Mouse (Mus musculus) adrenal gland, postnatal 25 days (tissue): ENCODE results near the gene Spats1. TPM values are rescaled to one million over a fixed set of nuclear protein-coding genes. Genes with fewer than 3 reads are reported as not detected.
"Not testable (repeated sequence)": the region's sequence is repeated elsewhere in the genome, so short reads cannot be mapped to it uniquely, and the experiment has no call there.

ENCODE experiments used
- DNase-seq: peaks from one replicate; pipeline ENCODE4 v3.0.0; 2021; ENCODE audit warnings: mixed read lengths
- total RNA-seq: library from RNA; stranded (reverse); gene quantifications from 2 replicates; pipeline ENCODE4 v1.2.3, GENCODE M21; 2021

The Spats1 gene
- total RNA-seq, 1 experiment from 2014 or later: 0.24 TPM

DNA sequence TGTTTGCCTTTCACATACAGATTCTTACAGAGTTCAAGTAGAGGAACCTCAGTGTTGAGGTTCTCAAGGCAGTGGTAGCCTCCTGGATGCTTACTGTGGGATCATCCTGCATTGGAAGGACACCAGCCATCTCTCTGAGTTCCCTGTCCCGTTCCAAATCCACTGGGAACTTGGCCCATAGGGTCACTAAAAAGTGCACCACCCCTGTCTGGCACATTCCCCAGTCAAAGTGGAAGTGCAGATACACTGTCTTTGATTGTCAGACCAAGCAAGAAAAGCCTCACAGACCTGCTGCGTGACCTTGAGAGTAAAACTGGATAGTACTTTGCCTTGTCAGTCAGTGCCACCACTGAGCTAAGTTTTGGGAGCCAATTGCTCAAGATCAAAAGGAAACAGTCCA is 28.2 kb downstream of the Spats1 start:
- no peak for DNase-seq

DNA sequence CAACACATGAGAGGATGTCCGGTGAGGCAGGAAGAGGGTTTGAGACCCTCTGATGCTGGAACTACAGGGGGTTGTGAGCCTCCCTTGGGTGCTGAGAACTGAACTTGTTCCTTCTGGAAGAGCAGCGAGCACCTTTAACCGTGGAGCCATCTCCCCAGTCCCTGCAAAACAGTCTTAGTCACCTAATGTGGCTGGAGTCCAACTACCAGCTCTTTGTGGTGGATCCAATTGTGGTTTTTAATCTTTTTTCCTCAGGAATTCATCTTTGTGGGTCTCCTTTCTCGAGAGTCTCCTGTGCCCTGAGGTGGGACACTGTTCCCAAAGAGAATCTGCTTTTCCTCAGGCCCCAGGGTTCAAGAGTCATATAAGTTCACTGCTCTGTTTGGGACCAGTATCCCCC is 29.3 kb downstream of the Spats1 start:
- no peak for DNase-seq

DNA sequence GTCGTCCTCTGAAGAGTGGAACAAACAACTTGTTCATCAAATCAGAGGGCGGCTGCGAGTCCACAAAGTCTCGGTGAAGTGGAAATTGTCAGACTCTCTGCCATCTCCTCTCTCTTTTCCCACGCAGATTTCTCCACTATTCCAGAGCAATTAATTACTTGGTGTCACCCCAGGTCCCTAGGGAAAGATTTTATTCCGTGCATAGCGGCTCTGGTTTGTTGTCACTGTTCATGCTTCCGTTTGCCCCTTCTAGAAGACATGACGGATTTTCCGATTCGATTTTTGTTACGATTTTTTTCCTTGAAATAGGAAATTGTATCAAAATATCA is 41.0 kb downstream of the Spats1 start:
- DNase-seq: no peak

DNA sequence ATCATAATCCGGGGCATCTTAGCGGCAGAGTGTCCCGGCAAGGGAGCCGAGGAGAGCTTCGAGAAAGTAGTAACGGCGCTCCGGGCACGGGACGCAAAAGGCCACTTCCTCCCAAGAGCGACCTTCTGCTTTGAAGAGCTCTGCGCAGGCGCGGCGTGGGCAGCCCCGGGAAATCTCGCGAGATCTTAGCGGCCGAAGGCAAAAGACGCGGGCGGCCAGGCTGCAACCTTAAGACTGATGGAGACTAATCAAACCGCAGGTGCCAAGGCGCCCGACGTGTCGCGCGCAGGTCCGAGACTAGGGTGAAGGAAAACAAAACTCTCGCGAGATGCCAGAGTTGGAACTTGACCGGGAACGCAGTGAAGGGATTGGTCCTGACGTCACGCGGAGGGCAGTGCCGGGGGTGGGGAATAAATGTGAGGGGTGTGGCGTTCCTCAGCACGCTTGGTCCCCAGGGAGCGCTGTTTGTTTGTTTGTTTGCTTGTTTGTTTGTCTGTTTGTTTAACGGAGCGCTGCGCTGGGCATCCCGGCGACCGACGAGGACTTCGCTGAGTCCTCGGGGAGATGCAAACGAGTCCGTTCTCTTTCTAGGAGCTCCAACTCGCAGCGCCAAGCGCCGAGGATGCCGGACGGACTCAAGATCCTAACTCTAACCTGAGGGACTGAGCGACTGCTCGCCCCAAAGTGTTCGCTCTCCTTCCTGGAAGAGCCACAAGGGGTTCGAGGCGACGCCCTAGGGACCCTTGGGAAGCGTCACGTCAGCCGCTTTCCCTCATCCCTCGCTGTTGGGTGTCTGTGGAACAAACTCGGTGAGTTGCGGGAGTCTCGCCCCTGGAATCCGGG is 41.6 kb downstream of the Spats1 start, which contains the start of gene Cdc5l:
TSS of gene Cdc5l (minus strand) at position 319 of the 843 bp plus-strand sequence.
- peak; percentile 96 for DNase-seq

DNA sequence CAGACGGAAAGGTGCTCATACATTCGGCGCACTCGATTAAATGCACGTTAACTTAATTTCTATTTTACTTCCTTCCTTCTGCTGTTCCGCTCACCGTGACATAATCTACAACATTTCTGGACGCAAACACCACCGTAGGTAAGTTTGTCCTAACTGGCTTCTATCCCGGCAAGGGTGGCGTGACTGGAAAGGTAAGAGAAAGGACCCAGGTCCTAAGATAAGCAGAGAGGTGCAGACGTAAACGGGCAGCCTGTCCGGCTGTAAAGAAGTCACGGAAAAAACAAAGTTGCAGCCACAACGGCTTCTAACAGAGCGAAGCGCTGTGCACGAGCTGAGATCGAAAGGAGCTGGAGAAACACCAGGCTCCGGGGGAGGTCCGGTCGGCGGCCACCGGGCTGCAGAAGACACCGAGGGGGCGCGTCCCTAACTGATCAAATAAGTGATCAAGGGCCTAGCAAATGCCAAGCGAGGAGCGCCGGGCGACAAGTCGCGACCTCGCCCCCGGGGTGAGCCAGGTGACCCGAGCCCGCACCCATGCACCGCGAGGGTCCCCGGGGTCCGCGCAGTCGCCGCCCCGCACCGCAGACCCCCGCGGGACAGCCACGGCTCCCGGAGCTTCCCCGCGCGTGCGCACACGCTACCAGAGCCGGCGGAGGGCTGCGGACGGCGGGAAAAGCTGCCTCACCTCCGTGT is 42.4 kb downstream of the Spats1 start:
- DNase-seq: no peak

DNA sequence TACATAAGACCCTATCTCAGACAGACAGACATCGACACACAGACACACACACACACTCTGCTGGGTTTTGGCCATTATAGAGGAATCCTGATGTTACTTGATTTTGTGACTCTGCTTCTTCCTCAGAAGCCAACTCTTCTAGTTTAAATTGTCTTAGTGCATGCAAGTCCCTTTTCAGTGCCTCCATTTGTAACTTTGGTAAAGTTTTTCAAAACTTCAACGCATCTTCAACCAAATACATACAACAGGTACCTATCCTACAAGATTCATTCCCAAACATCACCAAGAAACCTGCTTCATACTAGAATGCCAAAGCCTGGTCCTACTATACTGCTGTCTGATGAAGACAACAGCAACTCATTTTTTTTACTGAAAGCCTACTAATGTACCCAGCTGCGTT is 43.2 kb downstream of the Spats1 start:
- DNase-seq: no peak

DNA sequence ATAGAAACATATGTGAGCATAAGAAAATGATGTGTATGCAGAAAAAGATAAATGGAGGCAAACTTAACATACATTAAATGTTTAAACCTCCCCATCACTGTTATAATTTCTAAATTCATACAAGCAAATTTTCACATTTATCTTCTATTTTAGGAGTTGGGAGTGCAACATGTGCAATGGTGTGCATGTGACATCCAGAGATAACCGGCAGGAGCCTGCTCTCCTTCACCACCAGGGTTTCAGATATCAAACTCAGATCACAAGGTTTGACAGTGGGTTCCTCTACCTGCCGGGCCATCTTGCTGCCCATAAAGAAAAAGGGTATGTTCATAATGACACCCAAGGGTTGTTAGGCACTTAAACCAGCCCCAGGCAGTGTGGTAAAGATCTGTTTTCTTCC is 57.8 kb downstream of the Spats1 start:
- DNase-seq: no peak

DNA sequence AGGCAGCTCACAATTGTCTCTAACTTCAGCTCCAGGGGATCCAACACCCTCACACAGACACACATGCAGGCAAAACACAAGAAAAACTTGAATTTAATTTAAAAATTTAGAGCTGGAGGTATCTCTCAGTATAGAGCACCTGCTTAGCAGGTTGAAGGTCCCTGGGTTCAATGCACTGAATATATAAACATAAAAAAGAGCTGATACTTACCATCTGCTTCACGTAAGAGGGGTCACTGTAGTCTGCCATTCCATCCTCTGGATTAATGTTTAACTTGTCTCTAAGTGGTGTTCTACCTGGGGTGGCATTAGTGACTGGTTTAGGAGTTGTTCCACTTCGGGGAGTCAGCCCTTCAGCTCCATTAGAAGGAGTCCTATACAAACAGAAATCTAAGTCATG is 63.6 kb downstream of the Spats1 start:
- DNase-seq: not testable (repeated sequence)

DNA sequence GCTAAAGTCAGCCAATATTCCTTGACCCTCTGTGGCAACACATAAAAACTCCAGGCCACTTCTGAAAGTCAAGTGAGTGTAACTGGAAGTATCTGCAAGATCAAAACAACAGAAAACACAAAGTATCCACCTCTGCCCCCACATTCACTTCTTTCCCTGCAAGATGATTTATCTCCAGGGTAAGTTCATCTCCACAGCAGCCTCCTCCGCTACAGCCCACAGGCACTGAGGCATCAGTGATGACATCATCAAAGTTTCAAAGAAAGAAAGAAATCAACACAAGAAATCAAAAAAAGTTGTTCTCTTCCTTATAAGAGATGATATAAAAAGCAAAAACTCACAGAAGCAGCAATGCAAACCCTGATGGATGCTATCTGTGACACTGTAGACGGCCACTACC is 66.5 kb downstream of the Spats1 start:
- no peak for DNase-seq

DNA sequence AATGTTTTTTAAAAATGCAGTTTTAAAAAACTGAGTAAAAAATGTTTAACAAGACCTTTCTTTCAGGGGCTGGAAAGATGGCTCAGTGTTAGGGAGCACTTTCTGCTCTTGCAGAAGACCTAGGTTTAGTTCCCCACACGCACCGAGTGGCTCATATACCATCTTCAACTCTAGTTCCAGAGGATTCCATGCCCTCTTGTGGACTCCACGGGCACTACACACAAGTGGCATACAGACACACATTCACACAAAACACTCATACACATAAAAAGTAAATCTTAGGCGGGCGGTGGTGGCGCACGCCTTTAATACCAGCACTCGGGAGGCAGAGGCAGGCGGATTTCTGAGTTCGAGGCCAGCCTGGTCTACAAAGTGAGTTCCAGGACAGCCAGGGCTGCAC is 68.9 kb downstream of the Spats1 start:
- DNase-seq: no peak

DNA sequence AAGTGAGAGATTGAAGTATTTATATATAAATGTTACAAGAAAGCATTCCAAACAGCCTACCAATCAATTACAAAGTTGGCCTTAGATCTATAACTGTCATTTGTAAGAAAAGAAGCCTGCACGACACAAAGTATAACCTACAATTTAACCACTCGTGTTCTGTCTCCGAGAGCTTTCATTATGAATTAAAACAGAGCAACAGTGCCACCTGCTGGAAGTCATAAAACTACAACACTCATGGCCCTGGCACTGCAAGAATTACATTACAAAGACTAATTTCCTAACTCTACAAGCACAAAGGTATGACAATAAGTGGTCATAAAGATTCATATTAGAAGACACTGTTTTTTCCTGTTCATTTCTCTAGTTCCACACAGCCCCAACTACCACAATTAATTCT is 72.0 kb downstream of the Spats1 start:
- DNase-seq: no peak

DNA sequence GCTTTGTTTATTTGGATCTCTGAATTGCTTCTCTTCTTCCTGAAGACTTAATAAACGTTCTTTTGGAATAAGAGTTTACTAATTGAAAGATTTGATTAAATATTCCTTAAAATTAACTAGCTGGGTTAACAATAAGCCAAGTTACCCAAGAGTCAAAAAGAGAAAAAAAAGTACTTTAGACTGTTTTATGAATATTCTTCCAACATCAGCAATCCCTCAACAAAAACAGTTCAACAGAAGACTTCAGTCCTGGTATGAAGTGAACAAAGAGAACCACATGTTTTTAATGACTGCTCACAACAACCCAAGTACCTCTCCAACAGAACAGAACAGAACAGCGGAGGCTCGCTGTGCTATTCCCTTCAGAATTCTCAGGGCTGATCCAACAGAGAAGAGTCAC is 72.6 kb downstream of the Spats1 start:
- DNase-seq: no peak

DNA sequence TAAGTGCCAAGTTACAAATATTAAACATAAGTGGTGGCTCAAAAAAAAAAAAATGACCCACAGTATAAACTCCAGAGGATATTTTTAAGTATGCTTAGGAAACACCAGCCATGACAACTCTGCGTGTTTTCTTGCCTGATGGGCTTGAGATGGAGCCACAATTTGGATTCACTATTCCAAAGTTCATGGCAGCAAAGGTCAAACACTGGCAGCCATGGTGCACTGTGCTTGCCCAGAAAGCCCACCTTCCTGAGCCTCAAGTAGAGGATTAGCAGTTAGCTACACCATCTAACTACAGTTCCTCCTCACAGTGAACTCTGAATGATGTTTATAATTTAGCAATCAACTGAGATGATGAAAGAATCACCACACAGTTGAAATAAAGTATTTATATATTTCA is 73.1 kb downstream of the Spats1 start:
- no peak for DNase-seq

DNA sequence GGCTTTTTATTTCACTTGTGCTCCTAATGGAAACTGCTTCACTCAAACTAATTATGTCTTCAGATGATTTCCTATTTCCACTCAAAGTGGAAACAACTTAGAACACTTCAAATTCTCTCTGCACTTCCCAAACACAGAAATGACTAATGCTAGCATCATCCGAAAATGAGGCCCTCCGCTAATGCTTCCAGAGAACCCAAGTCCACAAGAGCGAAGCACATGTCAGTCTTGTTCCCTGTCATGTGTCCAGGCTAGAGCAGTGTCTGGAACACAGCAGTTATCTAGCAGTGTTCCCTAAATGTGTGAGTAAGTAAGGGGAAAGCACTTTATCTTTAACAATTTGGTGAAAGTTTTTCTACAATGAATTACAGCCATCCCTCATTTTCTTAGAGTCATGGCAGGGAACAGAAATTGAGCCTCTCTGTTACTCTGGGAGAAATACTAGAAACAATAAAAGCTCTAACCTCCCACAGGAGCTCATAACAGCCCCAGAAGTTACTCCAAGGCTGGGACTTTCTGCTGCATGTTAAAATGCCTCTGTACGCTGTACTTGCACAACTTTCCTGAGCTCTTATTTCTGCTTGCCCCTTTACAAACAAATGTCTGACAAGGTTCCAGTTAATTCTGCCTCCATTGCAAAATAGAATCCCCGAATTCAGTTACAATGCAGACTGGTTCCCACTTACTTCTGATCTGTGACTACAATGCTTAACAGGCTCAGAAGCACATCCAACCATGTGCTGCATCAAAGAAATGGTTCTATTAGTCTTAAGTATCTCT is 73.9 kb downstream of the Spats1 start:
- no peak for DNase-seq

DNA sequence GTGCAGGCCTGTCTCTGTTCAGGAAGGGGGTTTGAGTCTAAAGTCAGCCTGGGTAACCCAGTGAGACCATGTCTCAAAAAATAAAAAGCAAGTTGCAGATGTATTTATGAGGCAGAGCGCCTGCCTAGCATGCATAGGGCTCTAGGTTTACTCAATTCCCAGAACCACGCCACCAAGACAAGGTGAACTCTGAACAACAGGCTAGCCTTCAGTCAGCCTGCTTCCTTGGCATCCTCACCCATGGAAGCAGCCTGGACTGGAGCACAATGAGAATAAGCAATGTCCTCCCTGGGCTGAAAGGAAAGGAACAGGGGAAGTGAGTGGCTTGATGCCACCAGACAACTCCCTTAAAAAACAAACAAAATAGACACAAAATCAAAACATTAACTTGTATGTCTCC is 77.2 kb downstream of the Spats1 start:
- no peak for DNase-seq

DNA sequence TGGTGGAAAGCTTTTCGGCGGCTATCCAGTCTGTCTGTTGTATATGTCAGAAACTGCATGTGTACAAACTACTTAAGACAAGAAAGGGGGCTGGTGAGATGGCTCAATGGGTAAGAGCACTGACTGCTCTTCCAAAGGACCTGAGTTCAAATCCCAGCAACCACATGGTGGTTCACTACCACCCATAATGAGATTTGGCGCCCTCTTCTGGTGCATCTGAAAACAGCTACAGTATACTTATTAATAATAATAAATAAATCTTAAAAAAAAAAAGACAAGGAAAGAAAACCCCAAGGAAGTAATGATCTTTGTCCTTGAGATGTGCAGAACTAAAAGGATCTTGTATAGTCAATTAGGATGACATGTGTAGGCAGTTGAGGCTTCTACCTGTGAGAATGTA is 77.7 kb downstream of the Spats1 start:
- DNase-seq: no peak

DNA sequence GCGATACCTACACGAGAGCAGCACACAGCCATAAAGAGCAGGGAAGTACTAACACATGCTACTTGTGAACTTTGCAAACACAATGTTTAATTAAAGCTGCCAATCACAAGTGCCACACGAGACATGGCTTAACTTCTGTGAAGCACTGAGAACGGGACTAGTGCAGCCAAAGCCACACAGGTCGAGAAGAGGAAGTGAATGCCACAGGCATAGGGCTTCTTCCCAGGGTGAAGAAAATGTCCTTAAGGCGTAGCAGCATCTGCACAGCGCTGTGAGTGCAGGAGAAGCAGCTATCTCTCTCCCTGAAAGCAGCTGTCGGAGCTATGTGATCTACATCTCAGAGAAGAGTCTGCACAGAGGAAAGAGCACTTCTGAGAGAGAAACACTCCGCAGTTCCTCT is 80.6 kb downstream of the Spats1 start:
- DNase-seq: no peak

DNA sequence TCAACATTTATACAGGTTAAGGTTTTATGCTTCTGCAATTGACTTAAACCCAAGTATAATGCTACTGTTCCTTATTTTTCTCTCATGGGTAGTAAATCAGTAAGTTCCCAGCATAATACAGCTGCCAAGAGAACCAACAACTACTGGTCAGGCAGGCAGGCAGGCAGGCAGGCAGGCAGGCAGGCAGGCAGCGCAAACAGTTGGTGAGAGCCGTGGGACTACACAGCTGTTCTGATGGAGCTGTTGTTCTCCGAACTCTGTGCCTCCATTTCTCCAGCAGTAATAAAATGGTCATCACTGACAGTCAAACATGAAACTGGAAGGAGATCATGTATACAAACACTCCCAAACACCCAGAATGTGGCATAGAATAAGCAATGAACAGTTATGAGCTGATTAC is 81.5 kb downstream of the Spats1 start:
- no peak for DNase-seq

Other genes starting within 250 kb of the Spats1 start
- 42.3 and 44.1 TPM in 2 replicates for gene Cdc5l, start 41.7 kb downstream of the Spats1 start, total RNA-seq
- 17.1 and 19.6 TPM in 2 replicates for gene Aars2, start 31.4 kb upstream of the Spats1 start, total RNA-seq
- not detected in 2 replicates for gene Tcte1, start 48.0 kb upstream of the Spats1 start, total RNA-seq
- gene Tmem151b, start 74.3 kb upstream of the Spats1 start, total RNA-seq: 0.15 and 0.19 TPM in 2 replicates
- 3.1 and 3.6 TPM in 2 replicates for gene Nfkbie, start 80.3 kb upstream of the Spats1 start, total RNA-seq
- gene Slc35b2, start 88.5 kb upstream of the Spats1 start, total RNA-seq: 59.6 and 74.2 TPM in 2 replicates
- 1,940 and 2,378 TPM in 2 replicates for gene Hsp90ab1, start 97.9 kb upstream of the Spats1 start, total RNA-seq
- 151 and 173 TPM in 2 replicates for gene Slc29a1, start 124.2 kb upstream of the Spats1 start, total RNA-seq
- not detected in 2 replicates for gene Mymx, start 126.7 kb upstream of the Spats1 start, total RNA-seq
- gene Capn11, start 183.9 kb upstream of the Spats1 start, total RNA-seq: 0.46 TPM in 1 of 2 replicates, not detected in the other
- 101 and 124 TPM in 2 replicates for gene Mrpl14, start 210.9 kb upstream of the Spats1 start, total RNA-seq
- 51.6 TPM in 2 replicates for gene Tmem63b, start 211.5 kb upstream of the Spats1 start, total RNA-seq